Mouse (Mus musculus) forebrain, embryonic 13.5 days (tissue): ENCODE measurements around the gene Fbxo10. TPM values are rescaled to one million over a fixed set of nuclear protein-coding genes. Genes with fewer than 3 reads are reported as not detected.
A peak's percentile ranks its signal among the peaks of the same experiment; 100 is the strongest.
"Not testable (repeated sequence)": the region's sequence is repeated elsewhere in the genome, so short reads cannot be mapped to it uniquely, and the experiment has no call there.

ENCODE experiments used
- ATAC-seq: fragments of 200-750 bp; cut with Nextera tagmentation; 2 replicates; pipeline ENCODE4 v1.8.0; 2017
- H3K27ac ChIP-seq: fragments of 300-500 bp; sonication (generic); 2 replicates; pipeline ENCODE4 v1.5.1; 2015; ENCODE audit warnings: inconsistent platforms, mild to moderate bottlenecking, moderate library complexity
- H3K27me3 ChIP-seq: fragments of 300-500 bp; sonication (generic); 2 replicates; pipeline ENCODE4 v1.6.1; 2015; ENCODE audit warnings: mild to moderate bottlenecking, inconsistent platforms
- H3K36me3 ChIP-seq: fragments of 300-500 bp; sonication (generic); 2 replicates; pipeline ENCODE4 v1.6.1; 2015; ENCODE audit warnings: mild to moderate bottlenecking, inconsistent platforms; ENCODE audit not compliant: poor library complexity, severe bottlenecking
- H3K4me1 ChIP-seq: fragments of 300-500 bp; sonication (generic); 2 replicates; pipeline ENCODE4 v1.6.1; 2015; ENCODE audit warnings: inconsistent platforms
- H3K4me2 ChIP-seq: fragments of 300-500 bp; sonication (generic); 2 replicates; pipeline ENCODE4 v1.6.1; 2015; ENCODE audit warnings: inconsistent platforms, mild to moderate bottlenecking, moderate library complexity
- H3K4me3 ChIP-seq: fragments of 300-500 bp; sonication (generic); 2 replicates; pipeline ENCODE4 v1.5.1; 2015; ENCODE audit warnings: mild to moderate bottlenecking, inconsistent platforms
- H3K9ac ChIP-seq: fragments of 300-500 bp; sonication (generic); 2 replicates; pipeline ENCODE4 v1.6.1; 2015; ENCODE audit warnings: mild to moderate bottlenecking, inconsistent platforms
- H3K9me3 ChIP-seq: fragments of 300-500 bp; sonication (generic); replicated peaks from 2 replicates; pipeline ENCODE4 v1.6.1; 2016; ENCODE audit warnings: inconsistent platforms
- WGBS: fragments of 180-500 bp; shearing (Covaris S2); methylation state at CpG from one replicate; pipeline ENCODE4 v1.1.7; 2015; 5-methylcytosine and 5-hydroxymethylcytosine counted together
- polyA plus RNA-seq: library from polyadenylated mRNA; unstranded; fragments of >200 nt; fragmentation: Nextera tagmentation; extraction: Ambion mirVana; gene quantifications from 2 replicates; pipeline ENCODE4 v1.2.1, GENCODE M21; 2015

The Fbxo10 gene
- polyA plus RNA-seq, 1 experiment from 2014 or later = 14.2 TPM

DNA sequence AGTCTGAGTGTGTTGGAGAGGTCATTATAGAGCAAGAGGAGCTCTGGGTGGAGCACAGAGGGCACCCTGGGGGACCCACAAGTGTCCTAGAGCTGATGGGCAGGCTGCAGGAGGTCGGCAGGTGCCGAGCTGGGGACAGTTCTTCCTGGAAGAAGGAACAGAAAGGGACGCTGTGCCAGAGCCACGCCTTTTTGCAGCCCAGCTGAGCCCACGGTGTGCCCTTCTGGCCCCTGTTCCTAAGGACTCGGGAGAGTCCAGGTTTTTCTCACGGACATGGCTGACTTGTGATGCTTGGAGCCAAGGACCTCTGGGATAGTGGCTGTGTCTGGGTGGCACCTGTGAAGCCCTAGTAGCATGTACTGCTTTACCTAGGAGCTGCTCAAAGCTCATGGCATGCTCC lies 43.6 kb downstream of the Fbxo10 start:
- H3K36me3 ChIP-seq = peaks cover 82% of the 10 kb centered on the region
- WGBS = 87% methylated on average over 7 of the region's 7 CpGs

DNA sequence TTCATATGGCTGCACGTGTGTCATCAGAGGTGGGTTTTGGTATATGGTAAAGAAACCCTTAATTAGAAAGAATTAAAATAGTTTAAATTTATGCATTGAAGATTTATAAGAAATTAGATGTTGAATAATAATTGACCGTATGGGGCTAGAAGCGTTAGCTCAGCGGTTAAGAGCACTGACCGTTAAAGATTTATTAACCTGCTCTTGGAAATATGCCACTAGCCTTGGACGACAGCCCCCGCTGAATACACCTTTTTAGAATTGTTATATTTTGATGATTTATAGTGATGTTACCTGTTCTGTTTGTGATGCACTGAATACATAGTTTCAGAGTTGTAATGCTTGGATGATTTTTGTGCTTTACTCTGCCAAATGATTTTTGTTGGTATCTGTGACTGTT lies 44.9 kb downstream of the Fbxo10 start:
- not testable (repeated sequence) for ATAC-seq, H3K9me3 ChIP-seq, H3K27me3 ChIP-seq, H3K4me1 ChIP-seq, H3K4me3 ChIP-seq, H3K9ac ChIP-seq, H3K27ac ChIP-seq, H3K4me2 ChIP-seq
- 91% methylated on average over 7 of the region's 7 CpGs for WGBS
- peaks cover 82% of the 10 kb centered on the region for H3K36me3 ChIP-seq

More for the DNA sequence above, 43.6 kb downstream of the Fbxo10 start:
- H3K4me2 ChIP-seq = no peak overlapping the region
- H3K9ac ChIP-seq = no peak overlapping the region
- no peak for ATAC-seq
- no peaks in the 10 kb centered on the region for H3K9me3 ChIP-seq
- no peak overlapping the region for H3K4me3 ChIP-seq
- H3K4me1 ChIP-seq = no peaks in the 10 kb centered on the region
- no peak overlapping the region for H3K27ac ChIP-seq
- no peaks in the 10 kb centered on the region for H3K27me3 ChIP-seq

- not testable (repeated sequence) for H3K4me1 ChIP-seq, H3K4me3 ChIP-seq, H3K9ac ChIP-seq, H3K27ac ChIP-seq, H3K27me3 ChIP-seq, ATAC-seq, H3K4me2 ChIP-seq, H3K9me3 ChIP-seq
- 62% methylated on average over 8 of the region's 8 CpGs for WGBS
- peaks cover 82% of the 10 kb centered on the region for H3K36me3 ChIP-seq
Measured at GRCm38 (mm10) chr4:45038879-45039278, 45.5 kb downstream of the Fbxo10 start.

GRCm38 (mm10) chr4:45037455-45038410 lies 46.7 kb downstream of the Fbxo10 start:
- Histone ChIP-seq H3K27ac (no peak overlapping the region), H3K27me3 (no peaks in the 10 kb centered on the region), H3K4me3 (no peak overlapping the region), H3K4me2 (no peak overlapping the region), H3K9ac (no peak overlapping the region), H3K4me1 (no peaks in the 10 kb centered on the region), H3K36me3 (peaks cover 82% of the 10 kb centered on the region), H3K9me3 (no peaks in the 10 kb centered on the region)
- ATAC-seq = no peak
- WGBS = 90% methylated on average over 13 of the region's 13 CpGs

- Histone ChIP-seq H3K27ac (no peak overlapping the region), H3K9ac (no peak overlapping the region), H3K4me2 (no peak overlapping the region), H3K36me3 (peaks cover 86% of the 10 kb centered on the region), H3K4me1 (no peaks in the 10 kb centered on the region), H3K9me3 (no peaks in the 10 kb centered on the region), H3K4me3 (no peak overlapping the region), H3K27me3 (no peaks in the 10 kb centered on the region)
- WGBS = 82% methylated on average over 5 of the region's 5 CpGs
- no peak for ATAC-seq
Measured at GRCm38 (mm10) chr4:45036571-45036970, 47.8 kb downstream of the Fbxo10 start.

DNA sequence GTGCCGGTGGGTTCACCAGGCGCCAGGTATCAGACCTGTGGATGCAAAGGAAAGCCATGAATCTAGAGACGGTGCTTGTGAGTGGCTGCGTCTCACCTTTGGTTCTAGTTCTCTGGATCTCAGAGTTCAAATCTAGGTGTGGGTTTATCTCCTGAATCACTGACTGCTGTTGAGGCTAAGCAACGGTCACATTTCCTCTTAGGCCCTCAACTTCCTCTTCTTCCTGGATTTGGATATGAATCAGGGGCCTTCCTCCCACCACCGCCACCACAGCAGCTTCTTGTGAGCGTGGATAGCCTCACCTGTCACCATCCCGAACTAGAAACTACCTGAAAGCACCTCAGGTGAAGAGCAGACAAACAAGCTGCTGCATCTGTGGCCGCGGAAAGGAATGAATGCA lies 48.4 kb downstream of the Fbxo10 start:
- 94% methylated on average over 10 of the region's 10 CpGs for WGBS
- H3K4me1 ChIP-seq = no peaks in the 10 kb centered on the region
- H3K9ac ChIP-seq = no peak overlapping the region
- no peaks in the 10 kb centered on the region for H3K27me3 ChIP-seq
- ATAC-seq = no peak
- H3K4me3 ChIP-seq = no peak overlapping the region
- H3K9me3 ChIP-seq = no peaks in the 10 kb centered on the region
- no peak overlapping the region for H3K4me2 ChIP-seq
- H3K36me3 ChIP-seq = peaks cover 86% of the 10 kb centered on the region
- no peak overlapping the region for H3K27ac ChIP-seq

- Histone ChIP-seq H3K27me3 (no peaks in the 10 kb centered on the region), H3K4me3 (no peak overlapping the region), H3K4me2 (no peak overlapping the region), H3K36me3 (peaks cover 86% of the 10 kb centered on the region), H3K4me1 (no peaks in the 10 kb centered on the region), H3K27ac (no peak overlapping the region), H3K9ac (no peak overlapping the region), H3K9me3 (no peaks in the 10 kb centered on the region)
- WGBS = 87% methylated on average over 16 of the region's 16 CpGs
- ATAC-seq = no peak
Measured at GRCm38 (mm10) chr4:45034693-45035628, 49.4 kb downstream of the Fbxo10 start.

GRCm38 (mm10) chr4:45032586-45032985 lies 51.8 kb downstream of the Fbxo10 start:
- Histone ChIP-seq H3K9me3 (no peaks in the 10 kb centered on the region), H3K4me2 (no peak overlapping the region), H3K27ac (no peak overlapping the region), H3K9ac (no peak overlapping the region), H3K36me3 (peaks cover 94% of the 10 kb centered on the region), H3K4me1 (no peaks in the 10 kb centered on the region), H3K4me3 (no peak overlapping the region), H3K27me3 (no peaks in the 10 kb centered on the region)
- no peak for ATAC-seq
- WGBS = 86% methylated on average over 9 of the region's 9 CpGs

DNA sequence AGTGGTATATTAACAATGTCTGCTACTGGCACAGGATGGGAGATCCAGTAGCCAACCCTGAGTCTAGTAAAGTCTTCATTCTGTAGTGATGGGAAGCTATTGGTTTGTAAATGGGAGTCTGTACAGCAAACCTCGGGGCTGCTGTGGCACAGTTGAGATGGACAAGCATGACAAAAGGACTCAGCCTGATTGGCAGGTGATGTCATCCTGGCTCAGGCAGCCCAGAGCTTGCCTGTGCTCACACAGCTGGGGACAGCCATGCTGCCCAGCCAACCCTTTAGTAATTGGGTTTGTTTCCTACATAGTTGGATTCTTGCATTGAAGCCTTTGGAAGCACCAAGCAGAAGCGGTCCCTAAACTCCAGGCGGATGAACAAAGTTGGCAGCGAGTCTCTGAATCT lies 57.9 kb downstream of the Fbxo10 start:
- ATAC-seq = no peak
- H3K4me1 ChIP-seq = no peaks in the 10 kb centered on the region
- H3K9ac ChIP-seq = no peak overlapping the region
- H3K27ac ChIP-seq = no peak overlapping the region
- H3K9me3 ChIP-seq = no peaks in the 10 kb centered on the region
- H3K4me3 ChIP-seq = no peak overlapping the region
- H3K4me2 ChIP-seq = no peak overlapping the region
- H3K27me3 ChIP-seq = no peaks in the 10 kb centered on the region
- 83% methylated on average over 4 of the region's 4 CpGs for WGBS
- peaks cover 72% of the 10 kb centered on the region for H3K36me3 ChIP-seq

GRCm38 (mm10) chr4:45019009-45019408 lies 65.4 kb downstream of the Fbxo10 start:
- Histone ChIP-seq H3K4me2 (peak overlapping the region; percentile 95), H3K4me3 (peak overlapping the region; percentile 79), H3K27me3 (no peaks in the 10 kb centered on the region), H3K27ac (no peak overlapping the region), H3K9me3 (no peaks in the 10 kb centered on the region), H3K4me1 (peaks cover 18% of the 10 kb centered on the region), H3K9ac (peak overlapping the region; percentile 76), H3K36me3 (peaks cover 8% of the 10 kb centered on the region)
- WGBS = 1% methylated on average over 14 of the region's 14 CpGs
- ATAC-seq = peak; percentile 20

GRCm38 (mm10) chr4:45018452-45018980 lies 65.9 kb downstream of the Fbxo10 start, which contains the start of gene Polr1e:
Gene Polr1e (plus strand): TSS chr4:45018583.
- Histone ChIP-seq H3K9me3 (no peaks in the 10 kb centered on the region), H3K4me3 (peak within 1 kb of the TSS; percentile 79), H3K9ac (peak within 1 kb of the TSS; percentile 76), H3K36me3 (peaks cover 5% of the 10 kb centered on the region; the same call in 1 of the 2 replicates), H3K4me2 (peak within 1 kb of the TSS; percentile 95), H3K27me3 (no peaks in the 10 kb centered on the region), H3K4me1 (peaks cover 20% of the 10 kb centered on the region), H3K27ac (no peak within 1 kb of the TSS; the same call in 1 of the 2 replicates)
- WGBS = under 1% methylated on average over 28 of the region's 29 CpGs
- peak; percentile 90 for ATAC-seq
